Mouse (Mus musculus): ENCODE results near the gene BC048403.

The BC048403 gene

GRCm38 (mm10) chr10:121756677-121757076 lies 16.9 kb downstream of the BC048403 start:
- no peak for DNase-seq (ENCODE audit: low read depth, low spot score)

GRCm38 (mm10) chr10:121759095-121759494 lies 19.4 kb downstream of the BC048403 start:
- no peak for DNase-seq (ENCODE audit: low read depth, low spot score)

DNA sequence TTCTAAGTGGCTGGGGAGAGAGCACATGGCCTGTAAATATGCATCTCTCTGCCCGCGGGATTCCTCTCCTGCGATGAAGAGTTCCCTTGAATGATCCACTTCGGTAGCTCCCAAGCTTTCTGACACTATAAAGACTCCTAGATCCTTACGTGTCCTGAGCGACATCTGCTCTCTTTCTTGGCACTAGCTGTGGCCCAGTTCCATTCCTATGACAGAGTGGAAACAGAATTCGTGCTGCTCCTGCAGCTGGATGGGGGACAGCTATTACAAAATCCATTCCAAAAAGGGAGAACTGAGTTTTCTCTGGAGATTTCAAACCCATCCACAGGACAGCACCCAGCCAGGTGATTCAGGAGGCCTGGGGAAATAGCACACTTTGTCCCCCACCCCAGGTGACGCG lies 22.4 kb downstream of the BC048403 start:
- no peak for DNase-seq (ENCODE audit: low read depth, low spot score)

DNA sequence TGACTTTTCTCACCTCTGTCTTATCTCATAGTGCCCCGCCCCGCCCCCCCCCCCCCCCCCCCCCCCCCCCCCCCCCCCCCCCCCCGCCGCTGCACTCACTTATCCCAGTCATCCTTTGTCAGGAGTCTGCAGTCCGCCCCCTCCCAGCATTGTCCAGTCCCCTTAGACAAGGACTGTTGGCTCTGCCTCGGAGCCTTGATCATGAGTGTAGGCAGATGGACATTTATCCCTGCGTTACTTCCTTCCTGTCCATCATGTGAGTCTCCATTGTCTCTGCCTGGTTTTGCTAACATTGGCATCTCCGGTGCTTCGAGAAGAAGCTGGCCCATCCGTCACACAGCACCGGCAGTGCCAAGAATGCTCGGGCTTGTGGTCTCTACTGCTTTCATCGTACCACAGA lies 23.5 kb downstream of the BC048403 start:
- DNase-seq (ENCODE audit: low read depth, low spot score): no peak

- no peak for DNase-seq (ENCODE audit: low read depth, low spot score)
Measured at GRCm38 (mm10) chr10:121764469-121765173, 24.9 kb downstream of the BC048403 start.

DNA sequence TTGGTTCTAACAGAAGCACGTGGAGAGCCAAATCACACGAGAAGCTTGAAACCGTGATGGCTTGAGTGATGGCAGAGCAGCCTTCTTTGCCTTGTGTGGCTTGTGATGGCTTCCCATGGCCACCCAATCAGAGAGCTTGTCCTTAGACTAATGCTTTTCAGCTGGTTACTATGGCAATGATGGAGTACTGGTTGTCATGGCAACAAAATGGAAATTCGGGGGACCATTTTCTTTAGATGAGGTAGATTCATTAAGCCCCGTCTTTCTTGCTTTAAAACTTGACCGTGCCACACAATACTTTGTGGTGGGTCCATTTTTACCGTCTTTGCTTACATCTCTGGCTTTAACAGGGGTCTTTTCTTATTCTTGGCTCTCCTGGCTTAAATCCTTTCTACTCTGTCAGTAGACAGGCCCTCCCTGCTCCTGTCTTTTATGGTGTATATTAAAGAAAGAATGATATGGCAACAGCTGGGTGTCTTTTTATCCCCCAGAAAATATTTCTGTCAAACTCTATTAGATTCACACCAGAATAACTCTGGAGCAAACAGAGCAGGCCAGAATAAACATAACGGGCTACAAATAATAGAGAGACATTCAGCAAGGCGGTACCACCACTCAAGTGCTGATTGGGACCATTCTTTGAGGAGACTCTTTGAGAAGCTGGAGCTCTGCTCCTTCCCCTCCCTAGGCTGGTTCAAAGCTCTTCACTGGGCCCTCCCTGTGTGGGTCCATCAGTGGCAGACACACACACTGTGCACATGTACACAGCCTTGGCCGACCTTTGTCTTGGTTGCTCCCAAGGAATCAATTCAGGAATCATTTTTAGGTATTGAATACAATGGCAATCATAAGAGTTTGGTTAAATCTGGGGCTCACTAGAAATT lies 25.7 kb downstream of the BC048403 start:
- peak; percentile 20 for DNase-seq (ENCODE audit: low read depth, low spot score)

GRCm38 (mm10) chr10:121767295-121767694 lies 27.6 kb downstream of the BC048403 start:
- DNase-seq (ENCODE audit: low read depth, low spot score): peak; percentile 14

- DNase-seq (ENCODE audit: low read depth, low spot score): no peak
Measured at GRCm38 (mm10) chr10:121769711-121770110, 30.0 kb downstream of the BC048403 start.

GRCm38 (mm10) chr10:121770624-121771577 lies 31.2 kb downstream of the BC048403 start:
- peak; percentile 11 for DNase-seq (ENCODE audit: low read depth, low spot score)

DNA sequence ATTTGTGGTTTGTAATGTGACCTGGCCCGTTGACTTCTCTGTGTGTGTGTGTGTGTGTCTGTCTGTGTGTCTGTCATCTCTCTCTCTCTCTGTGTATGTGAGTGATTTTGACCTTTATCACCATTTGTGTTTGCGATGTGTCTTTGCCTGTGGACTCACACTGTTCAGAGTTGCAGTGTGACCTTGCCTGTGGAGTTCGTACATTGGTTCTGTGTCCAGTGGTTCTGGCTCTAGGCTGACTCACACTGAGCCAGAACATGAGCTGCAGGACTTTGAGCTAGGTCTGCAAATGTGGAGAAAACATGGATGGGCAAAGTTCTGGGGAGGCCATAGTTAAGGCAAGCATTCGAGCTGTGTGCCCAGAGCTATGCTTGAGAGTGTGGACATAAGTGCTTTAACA lies 34.1 kb downstream of the BC048403 start:
- DNase-seq (ENCODE audit: low read depth, low spot score): no peak

DNA sequence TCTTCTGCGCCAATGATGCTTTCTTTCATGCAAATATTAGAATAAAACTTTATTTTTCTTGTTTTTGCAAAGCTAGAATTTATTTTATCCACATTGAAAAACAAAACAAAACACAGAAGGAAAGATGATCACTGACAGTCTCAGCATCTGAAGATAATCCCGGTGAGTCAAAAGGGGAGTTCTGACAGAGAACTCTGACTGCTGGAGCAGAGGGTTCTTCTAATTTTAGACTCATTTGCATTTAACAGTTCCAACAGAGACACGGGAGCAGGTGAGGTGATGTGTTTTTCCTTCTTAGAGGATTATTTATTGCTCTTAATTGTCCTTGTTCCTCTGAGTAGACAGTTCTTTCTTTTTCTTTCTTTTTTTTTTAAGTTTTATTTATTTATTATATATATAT lies 36.3 kb downstream of the BC048403 start:
- no peak for DNase-seq (ENCODE audit: low read depth, low spot score)

DNA sequence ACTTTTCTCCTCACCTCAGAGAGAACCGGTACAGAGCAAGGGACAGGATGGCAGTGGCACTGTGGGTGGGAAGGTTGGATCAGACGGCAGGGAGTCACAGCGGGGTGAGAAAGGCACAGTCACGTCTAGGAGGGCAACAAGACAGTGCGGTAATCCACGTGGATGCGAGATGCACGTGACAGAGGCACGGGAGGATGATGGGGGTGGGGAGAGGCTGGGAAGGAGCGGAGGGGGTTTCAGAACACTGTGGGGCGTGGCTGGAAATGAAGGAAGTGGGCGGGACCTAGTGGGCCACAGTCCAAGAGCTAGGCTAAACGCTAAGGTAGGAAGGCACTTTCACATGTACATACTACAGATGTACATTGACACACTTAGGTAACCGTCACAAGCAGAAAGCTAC lies 41.4 kb downstream of the BC048403 start:
- DNase-seq (ENCODE audit: low read depth, low spot score): no peak

DNA sequence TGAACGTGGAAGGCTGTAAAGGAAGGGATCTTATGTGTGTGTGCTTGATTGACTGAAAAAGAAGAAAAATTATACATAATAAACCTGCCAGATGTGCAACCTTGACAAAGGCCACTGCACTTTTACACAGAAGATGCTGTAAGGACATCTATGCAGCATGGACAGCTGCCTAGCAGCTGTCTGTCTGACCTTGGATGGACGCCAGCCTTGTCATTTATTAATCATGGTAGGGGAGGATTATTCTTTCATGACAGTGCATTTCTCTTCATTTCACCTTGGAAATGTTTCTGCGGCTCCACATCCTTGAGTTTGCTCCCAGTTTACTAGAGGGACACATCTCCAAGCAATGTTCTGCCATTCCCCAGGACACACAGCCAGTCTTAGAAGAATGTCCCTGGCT lies 48.8 kb downstream of the BC048403 start:
- DNase-seq (ENCODE audit: low read depth, low spot score): no peak

GRCm38 (mm10) chr10:121790078-121790477 lies 50.3 kb downstream of the BC048403 start:
- no peak for DNase-seq (ENCODE audit: low read depth, low spot score)

DNA sequence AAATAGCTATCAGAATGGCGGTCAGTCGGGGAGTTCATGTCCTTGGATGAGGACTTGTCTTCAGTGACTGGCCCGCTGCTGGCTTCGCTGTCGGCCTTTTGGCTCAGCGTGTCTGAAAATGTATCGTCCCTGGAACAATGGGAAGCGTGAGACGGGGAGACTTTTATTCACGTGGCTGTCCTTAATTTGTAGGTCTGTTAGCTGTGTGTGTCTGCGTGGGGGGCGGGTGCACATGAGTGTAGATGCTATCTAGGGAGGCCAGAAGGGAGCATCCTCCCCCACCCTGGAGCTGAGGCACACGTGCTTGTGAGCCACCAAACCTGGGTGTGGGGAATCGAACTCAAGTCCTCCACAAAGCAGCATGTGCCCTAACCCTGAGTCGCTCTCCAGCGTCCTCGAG lies 52.9 kb downstream of the BC048403 start:
- no peak for DNase-seq (ENCODE audit: low read depth, low spot score)

DNA sequence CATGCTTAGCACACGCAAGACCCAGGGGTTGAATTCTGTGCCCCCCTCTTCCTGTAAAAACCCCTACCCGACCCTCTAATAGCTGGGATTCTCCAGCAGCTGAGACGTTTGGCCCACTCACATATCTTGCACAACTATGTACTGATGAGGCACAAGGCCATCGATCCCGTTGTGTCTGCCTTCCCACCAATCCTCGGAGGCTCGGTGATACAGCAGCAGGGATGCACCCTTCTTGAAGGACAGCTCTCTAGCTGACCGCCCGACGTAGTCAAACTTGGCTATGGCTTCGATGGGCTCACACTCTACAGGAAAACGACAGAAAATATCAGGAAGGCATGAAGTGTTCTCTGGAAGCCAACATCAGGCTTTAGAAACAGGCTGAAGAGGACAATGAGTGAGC lies 54.7 kb downstream of the BC048403 start:
- no peak for DNase-seq (ENCODE audit: low read depth, low spot score)

- DNase-seq (ENCODE audit: low read depth, low spot score): no peak
Measured at GRCm38 (mm10) chr10:121796027-121796802, 56.5 kb downstream of the BC048403 start.

DNA sequence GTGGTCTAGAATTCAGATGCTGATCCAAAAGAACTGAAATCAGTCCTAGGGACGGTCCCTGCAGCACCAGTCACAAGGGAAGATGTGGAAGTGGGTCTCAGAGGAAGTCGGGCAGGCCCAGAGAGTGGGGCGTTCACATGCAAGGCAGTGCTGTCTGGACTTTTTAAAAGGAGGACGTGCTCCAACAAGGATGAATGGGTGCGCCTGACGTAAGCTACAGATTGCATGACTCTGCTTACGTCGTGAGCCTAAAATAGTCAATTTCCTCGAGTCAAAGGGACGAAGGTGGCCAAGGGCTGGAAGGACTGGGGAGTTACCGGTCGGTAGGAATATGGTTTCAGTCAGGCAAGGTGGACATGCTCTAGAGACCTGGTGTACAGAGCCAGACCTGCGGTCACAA lies 60.3 kb downstream of the BC048403 start:
- DNase-seq (ENCODE audit: low read depth, low spot score): no peak
